Mouse (Mus musculus): ENCODE measurements around the gene Olfr93. TPM values are rescaled to one million over a fixed set of nuclear protein-coding genes. Genes with fewer than 3 reads are reported as not detected.

Gene Olfr93
- total and polyA plus RNA-seq, 3 experiments = not detected

DNA sequence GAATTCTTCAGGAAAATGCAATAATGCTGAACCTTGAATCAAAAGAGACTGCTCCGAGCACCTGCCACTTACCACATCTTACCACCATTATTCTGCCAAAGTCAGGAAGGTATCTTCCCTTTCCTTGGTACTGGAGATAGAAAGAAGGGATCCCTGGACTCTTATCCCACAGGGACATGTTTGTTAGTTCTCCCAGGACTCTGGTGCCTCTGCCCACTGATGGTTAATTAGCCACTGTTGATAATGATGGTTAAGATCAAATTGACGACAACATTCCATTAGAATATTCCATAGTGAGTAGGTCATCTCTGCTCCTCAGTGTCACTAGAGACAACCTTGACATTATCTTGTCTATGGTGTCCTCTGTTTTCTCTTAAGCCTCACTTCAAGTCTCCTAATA, 41.3 kb downstream of the Olfr93 start, which contains the start of gene Olfr92:
TSS of gene Olfr92 (minus strand) at position 101 of the 400 bp plus-strand sequence.
- DNase-seq (ENCODE audit: low read depth, low spot score) = no peak
- Histone ChIP-seq H3K36me3 (ENCODE audit: control insufficient read depth in 1 of 2, insufficient read depth in 2 of 2, low read length in 2 of 2) (no peaks in the 10 kb centered on the region), H3K27ac (ENCODE audit: control insufficient read depth, low read depth, low read length) (no peak within 1 kb of the TSS), H3K4me3 (ENCODE audit: control insufficient read depth in 1 of 2, insufficient read depth in 1 of 2, low read depth in 2 of 2, low read length in 2 of 2) (no peak within 1 kb of the TSS), H3K27me3 (ENCODE audit: control insufficient read depth in 1 of 2, insufficient read depth in 2 of 2, low read length in 2 of 2) (no peaks in the 10 kb centered on the region), H3K4me1 (ENCODE audit: control insufficient read depth in 1 of 2, insufficient read depth in 2 of 2, low read length in 2 of 2) (no peaks in the 10 kb centered on the region), H3K9ac (ENCODE audit: control insufficient read depth, low read depth, low read length, poor library complexity, severe bottlenecking) (no peak within 1 kb of the TSS), H3K9me3 (replicated peaks; ENCODE audit: insufficient read depth, low read length) (no peaks in the 10 kb centered on the region), H3K79me2 (ENCODE audit: control insufficient read depth, insufficient read depth, low read length, poor library complexity) (no peaks in the 10 kb centered on the region)
- TF ChIP-seq GABPA (IDR thresholded peaks at IDR 0.05; ENCODE audit: low read depth, low read length) (no peak), NRF1 (IDR thresholded peaks at IDR 0.05; ENCODE audit: insufficient read depth, low read depth, low read length, poor library complexity, severe bottlenecking) (no peak), POLR2AphosphoS5 (IDR thresholded peaks at IDR 0.05; ENCODE audit: borderline replicate concordance, low read depth, low read length) (no peak), TAL1 (IDR thresholded peaks at IDR 0.05; ENCODE audit: low read length) (no peak), EP300 (IDR thresholded peaks at IDR 0.05; ENCODE audit: low read depth in 1 of 2, low read length in 2 of 2) (no peak), MXI1 (IDR thresholded peaks at IDR 0.05; ENCODE audit: low read depth, low read length) (no peak), NELFE (IDR thresholded peaks at IDR 0.05; ENCODE audit: low read depth, low read length) (no peak), POLR2AphosphoS2 (IDR thresholded peaks at IDR 0.05; ENCODE audit: low read length) (no peak), KAT2A (conservative IDR thresholded peaks at IDR 0.05; ENCODE audit: low read depth, low read length) (no peak), MYB (IDR thresholded peaks at IDR 0.05; ENCODE audit: low read depth, low read length) (no peak), POLR2A (IDR thresholded peaks at IDR 0.05; ENCODE audit: control insufficient read depth in 1 of 2, insufficient read depth in 1 of 2, low read depth in 1 of 2, low read length in 2 of 2, poor library complexity in 1 of 2) (no peak), CTCF (IDR thresholded peaks at IDR 0.05 in 2 of 3, conservative IDR thresholded peaks at IDR 0.05 in 1 of 3; ENCODE audit: control insufficient read depth in 1 of 3, insufficient read depth in 1 of 3, low read depth in 2 of 3, low read length in 3 of 3, poor library complexity in 1 of 3, severe bottlenecking in 1 of 3) (no peak), MAFK (IDR thresholded peaks at IDR 0.05; ENCODE audit: borderline replicate concordance, low read depth, low read length) (no peak), E2F4 (IDR thresholded peaks at IDR 0.05; ENCODE audit: borderline replicate concordance, low read depth, low read length) (no peak), USF2 (IDR thresholded peaks at IDR 0.05; ENCODE audit: borderline replicate concordance in 1 of 2, insufficient read depth in 1 of 2, low read depth in 1 of 2, low read length in 2 of 2) (no peak), USF1 (IDR thresholded peaks at IDR 0.05; ENCODE audit: low read depth, low read length) (no peak), BHLHE40 (IDR thresholded peaks at IDR 0.05; ENCODE audit: borderline replicate concordance, low read depth, low read length) (no peak), ZNF384 (IDR thresholded peaks at IDR 0.05; ENCODE audit: low read depth, low read length) (no peak)

DNA sequence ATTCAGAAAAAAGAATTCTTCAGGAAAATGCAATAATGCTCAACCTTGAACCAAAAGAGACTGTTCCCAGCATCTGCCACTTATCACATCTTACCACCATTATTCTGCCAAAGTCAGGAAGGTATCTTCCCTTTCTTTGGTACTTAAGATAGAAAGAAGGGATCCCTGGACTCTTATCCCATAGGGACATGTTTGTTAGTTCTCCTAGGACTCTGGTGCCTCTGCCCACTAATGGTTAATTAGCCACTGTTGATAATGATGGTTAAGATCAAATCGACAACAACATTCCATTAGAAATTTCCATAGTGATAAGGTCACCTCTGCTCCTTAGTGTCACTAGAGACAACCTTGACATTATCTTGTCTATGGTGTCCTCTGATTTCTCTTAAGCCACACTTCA, 63.1 kb downstream of the Olfr93 start, which contains the start of gene Olfr91:
TSS of gene Olfr91 (minus strand) at position 101 of the 400 bp plus-strand sequence.
- H3K79me2 ChIP-seq (ENCODE audit: control insufficient read depth, insufficient read depth, low read length, poor library complexity) = no peaks in the 10 kb centered on the region
- H3K27ac ChIP-seq (ENCODE audit: control insufficient read depth, low read depth, low read length) = no peak within 1 kb of the TSS
- no peaks in the 10 kb centered on the region for H3K9me3 ChIP-seq (replicated peaks; ENCODE audit: insufficient read depth, low read length)
- H3K27me3 ChIP-seq (ENCODE audit: control insufficient read depth in 1 of 2, insufficient read depth in 2 of 2, low read length in 2 of 2) = no peaks in the 10 kb centered on the region
- H3K4me1 ChIP-seq (ENCODE audit: control insufficient read depth in 1 of 2, insufficient read depth in 2 of 2, low read length in 2 of 2) = no peaks in the 10 kb centered on the region
- H3K36me3 ChIP-seq (ENCODE audit: control insufficient read depth in 1 of 2, insufficient read depth in 2 of 2, low read length in 2 of 2) = no peaks in the 10 kb centered on the region
- no peak within 1 kb of the TSS for H3K9ac ChIP-seq (ENCODE audit: control insufficient read depth, low read depth, low read length, poor library complexity, severe bottlenecking)
- H3K4me3 ChIP-seq (ENCODE audit: control insufficient read depth in 1 of 2, insufficient read depth in 1 of 2, low read depth in 2 of 2, low read length in 2 of 2) = no peak within 1 kb of the TSS
- TF ChIP-seq CTCF (IDR thresholded peaks at IDR 0.05 in 2 of 3, conservative IDR thresholded peaks at IDR 0.05 in 1 of 3; ENCODE audit: control insufficient read depth in 1 of 3, insufficient read depth in 1 of 3, low read depth in 2 of 3, low read length in 3 of 3, poor library complexity in 1 of 3, severe bottlenecking in 1 of 3) (no peak), JUND (IDR thresholded peaks at IDR 0.05; ENCODE audit: low read depth, low read length) (no peak), SIN3A (IDR thresholded peaks at IDR 0.05; ENCODE audit: low read length) (no peak), TBP (IDR thresholded peaks at IDR 0.05; ENCODE audit: low read depth, low read length) (no peak), NELFE (IDR thresholded peaks at IDR 0.05; ENCODE audit: low read depth, low read length) (no peak), HCFC1 (IDR thresholded peaks at IDR 0.05; ENCODE audit: low read depth, low read length) (no peak), MAX (IDR thresholded peaks at IDR 0.05; ENCODE audit: low read length) (no peak)
- DNase-seq (ENCODE audit: low read depth, low spot score) = no peak

Measured in MEL (cell line).